Mouse (Mus musculus) neutrophil, adult 65 days (primary cell): ENCODE results near the gene 4930590J08Rik. TPM values are rescaled to one million over a fixed set of nuclear protein-coding genes. Genes with fewer than 3 reads are reported as not detected.

Source experiments
- total RNA-seq: library from RNA; stranded (reverse); gene quantifications from 2 replicates; pipeline ENCODE4 v1.2.4, GENCODE M21; 2023

4930590J08Rik gene
- 1.4 and 3.7 TPM in 2 replicates for total RNA-seq

DNA sequence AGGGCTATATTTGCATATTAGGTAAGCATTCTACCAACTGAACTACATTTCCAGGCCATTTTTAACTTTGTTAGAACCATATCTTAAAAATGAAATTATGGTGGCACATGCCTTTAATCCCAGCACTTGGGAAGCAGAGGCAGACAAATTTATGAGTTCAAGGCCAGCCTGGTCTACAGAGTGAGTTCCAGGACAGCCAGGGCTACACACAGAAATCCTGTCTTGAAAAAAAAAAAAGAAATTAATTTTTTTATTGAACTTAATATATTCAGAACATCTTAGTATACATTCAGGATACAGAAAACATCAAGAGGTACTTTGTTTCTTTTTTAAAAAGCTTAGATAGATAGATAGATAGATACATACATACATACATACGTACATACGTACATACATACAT is at the start of gene 4930590J08Rik:
TSS of gene 4930590J08Rik (plus strand) at position 301 of the 400 bp plus-strand sequence.

DNA sequence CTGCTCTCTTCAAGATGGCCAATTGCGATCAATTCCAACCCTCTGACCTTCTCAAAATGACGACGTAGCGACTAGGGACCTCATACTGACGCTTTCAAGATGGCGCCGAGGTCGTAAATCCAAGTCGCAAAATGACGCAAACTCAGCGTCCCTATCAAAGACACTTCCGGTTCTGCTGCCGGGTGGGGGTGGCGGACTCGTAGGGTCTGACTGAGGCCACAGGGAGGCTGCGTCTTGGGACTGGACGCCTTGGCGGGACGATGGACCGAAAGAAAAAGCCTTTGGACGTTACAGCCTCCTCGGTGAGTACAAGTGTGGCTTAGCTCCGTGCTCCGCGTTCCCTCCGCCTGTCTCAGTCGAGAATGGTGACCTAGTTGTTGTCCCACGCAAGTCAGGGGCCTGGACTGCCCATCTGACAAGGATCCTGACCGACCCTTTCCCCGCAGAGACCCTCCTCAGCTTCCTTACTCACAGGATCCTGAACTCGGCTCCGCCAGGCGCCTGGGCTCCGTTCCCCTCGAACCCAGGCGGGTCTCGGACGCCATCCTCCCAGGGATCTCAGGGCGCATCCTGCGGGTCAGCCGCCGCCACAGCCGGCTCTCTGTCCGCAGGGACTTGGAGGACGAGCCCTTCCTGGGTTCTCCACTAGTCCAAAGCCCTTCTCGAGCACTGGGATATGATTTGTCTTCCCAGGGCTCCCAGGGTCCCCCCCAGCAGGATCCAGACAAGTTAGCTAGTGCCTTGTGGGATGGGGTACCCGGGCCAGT is 24.5 kb upstream of the 4930590J08Rik start, which contains the start of gene Ccdc174:
TSS of gene Ccdc174 (plus strand) at position 169 of the 767 bp plus-strand sequence.

DNA sequence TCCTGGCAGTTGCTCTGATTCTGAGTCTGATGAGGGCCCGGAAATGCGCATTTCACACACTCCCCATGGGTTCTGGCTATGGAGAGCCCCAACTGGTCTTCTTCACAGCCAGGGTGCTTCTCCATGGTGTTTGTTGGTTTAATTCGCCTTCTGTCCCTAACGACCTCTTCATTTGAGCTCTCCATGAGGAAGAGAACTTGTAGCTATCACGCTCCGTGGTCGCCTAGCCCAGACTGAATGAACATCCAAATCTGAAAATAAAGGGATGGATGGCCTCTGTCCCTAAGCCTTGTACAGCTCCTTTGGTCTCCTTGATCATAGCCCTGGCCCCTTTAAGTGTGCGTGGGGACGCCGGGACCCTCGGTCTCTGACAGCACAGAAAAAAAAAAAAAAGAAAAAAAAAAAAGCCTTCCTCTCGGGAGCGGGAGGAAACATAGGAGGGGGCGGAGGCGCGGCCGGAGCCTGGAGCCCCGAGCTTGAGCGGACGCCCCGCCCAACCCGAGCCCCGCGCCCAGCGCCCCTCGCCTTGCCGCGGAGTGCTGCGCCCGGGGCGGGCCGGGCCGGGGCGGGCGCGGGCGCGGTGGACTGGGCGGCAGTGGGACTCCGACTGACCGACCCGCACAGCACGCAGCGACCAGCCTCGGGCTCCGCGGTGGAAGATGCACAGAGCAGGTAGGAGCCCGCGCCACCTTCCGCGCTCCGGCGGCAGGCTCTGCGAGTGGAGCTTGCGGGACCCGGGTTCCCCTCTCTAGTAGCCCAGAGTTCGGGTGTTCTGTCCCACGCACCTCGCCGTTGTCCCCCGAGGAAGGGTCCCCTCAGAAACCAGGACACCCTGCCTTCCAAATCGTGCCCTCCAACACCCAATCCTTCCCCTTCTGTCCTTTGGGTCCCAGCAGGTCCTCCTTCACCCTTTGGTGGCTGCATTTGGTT is 76.0 kb downstream of the 4930590J08Rik start, which contains the start of gene Fgd5:
TSS of gene Fgd5 (plus strand) at position 508 of the 930 bp plus-strand sequence.

Other genes with a start within 250 kb of the 4930590J08Rik start
- 265 and 342 TPM in 2 replicates for gene Slc6a6, start 218.8 kb upstream of the 4930590J08Rik start, total RNA-seq
- gene Grip2, start 75.6 kb upstream of the 4930590J08Rik start, total RNA-seq: not detected in 2 replicates
- gene Ccdc174, start 24.8 kb upstream of the 4930590J08Rik start, total RNA-seq: 42.5 and 45.7 TPM in 2 replicates
- gene Fgd5, start 76.1 kb downstream of the 4930590J08Rik start, total RNA-seq: 0.13 TPM in 1 of 2 replicates, not detected in the other
- 51.1 and 70.9 TPM in 2 replicates for gene Nr2c2, start 188.6 kb downstream of the 4930590J08Rik start, total RNA-seq